Mouse (Mus musculus) c-Kit-negative CD71-positive TER-119-positive erythroid progenitor cells, embryonic 14.5 days (primary cell): Measurements from ENCODE around the gene Glrx5.

Experiments
- DNase-seq: peaks from one replicate; pipeline ENCODE4 v3.0.0-alpha.2; 2013; ENCODE audit warnings: low read depth, low spot score

The Glrx5 gene

GRCm38 (mm10) chr12:105032147-105032831, at the start of gene Glrx5:
Gene Glrx5 (plus strand): TSS chr12:105032688.
- peak; percentile 99 for DNase-seq

GRCm38 (mm10) chr12:104983476-104983875, 49.0 kb upstream of the Glrx5 start:
- DNase-seq: no peak

GRCm38 (mm10) chr12:104985088-104985487, 47.4 kb upstream of the Glrx5 start:
- DNase-seq: no peak

- DNase-seq: no peak
These were observed 46.5 kb upstream of the Glrx5 start for GRCm38 (mm10) chr12:104986001-104986400.

GRCm38 (mm10) chr12:104986781-104987180, 45.7 kb upstream of the Glrx5 start:
- DNase-seq: no peak

- DNase-seq: no peak
These were observed 44.6 kb upstream of the Glrx5 start for GRCm38 (mm10) chr12:104987936-104988335.

GRCm38 (mm10) chr12:104990741-104991454, 41.6 kb upstream of the Glrx5 start:
- DNase-seq: no peak

GRCm38 (mm10) chr12:104992123-104992741, 40.3 kb upstream of the Glrx5 start:
- no peak for DNase-seq

GRCm38 (mm10) chr12:104992838-104993237, 39.6 kb upstream of the Glrx5 start:
- no peak for DNase-seq

GRCm38 (mm10) chr12:104995259-104995876, 37.1 kb upstream of the Glrx5 start:
- DNase-seq: no peak

- DNase-seq: peak; percentile 55
These were observed 36.3 kb upstream of the Glrx5 start for GRCm38 (mm10) chr12:104996012-104996728.

GRCm38 (mm10) chr12:104997159-104997558, 35.3 kb upstream of the Glrx5 start:
- no peak for DNase-seq

- DNase-seq: peak; percentile 45
These were observed 34.7 kb upstream of the Glrx5 start for GRCm38 (mm10) chr12:104997641-104998293.

GRCm38 (mm10) chr12:104998541-104998940, 33.9 kb upstream of the Glrx5 start:
- no peak for DNase-seq

- DNase-seq: no peak
These were observed 33.3 kb upstream of the Glrx5 start for GRCm38 (mm10) chr12:104999171-104999570.

- no peak for DNase-seq
These were observed 31.8 kb upstream of the Glrx5 start for GRCm38 (mm10) chr12:105000487-105001283.

GRCm38 (mm10) chr12:105001317-105001716, 31.2 kb upstream of the Glrx5 start:
- DNase-seq: no peak

GRCm38 (mm10) chr12:105002340-105003132, 30.0 kb upstream of the Glrx5 start:
- DNase-seq: no peak

GRCm38 (mm10) chr12:105003158-105003557, 29.3 kb upstream of the Glrx5 start:
- no peak for DNase-seq
